In genomic region chr12:47383225-47383624, GRCm38 (mm10) we compare ENCODE assay signal across 27 mouse cellular contexts.
"Had no signal": no experiment of that assay in that cellular context is flagged by ENCODE, and none has a peak within 500 bp of the region (broad histone marks: within the 10 kb centered on the region; RNA-seq: fewer than 3 reads in every experiment).

No protein-coding gene starts in this region.

- H3K9ac ChIP-seq: heart, embryonic 13.5 days; heart, embryonic 15.5 days; hindbrain, embryonic 13.5 days; hindbrain, embryonic 15.5 days; kidney, embryonic 15.5 days; limb, embryonic 13.5 days; limb, embryonic 15.5 days; liver, embryonic 12.5 days; liver, embryonic 14.5 days had no signal

- H3K4me3 ChIP-seq: heart, adult 2 months; heart, embryonic 13.5 days; heart, embryonic 15.5 days; hindbrain, embryonic 13.5 days; hindbrain, embryonic 15.5 days; kidney, embryonic 15.5 days; limb, embryonic 13.5 days; limb, embryonic 15.5 days; liver, embryonic 12.5 days had no signal

- H3K4me1 ChIP-seq: heart, embryonic 13.5 days; heart, embryonic 15.5 days; hindbrain, embryonic 13.5 days; hindbrain, embryonic 15.5 days; kidney, embryonic 15.5 days; limb, embryonic 13.5 days; limb, embryonic 15.5 days; liver, embryonic 12.5 days had no signal

- H3K9me3 ChIP-seq: heart, embryonic 13.5 days; heart, embryonic 15.5 days; hindbrain, embryonic 13.5 days; hindbrain, embryonic 15.5 days; kidney, embryonic 15.5 days; limb, embryonic 13.5 days; limb, embryonic 15.5 days; liver, embryonic 12.5 days had no signal

- H3K4me2 ChIP-seq: heart, embryonic 11.5 days; heart, embryonic 13.5 days; heart, embryonic 15.5 days; hindbrain, embryonic 13.5 days; hindbrain, embryonic 15.5 days; kidney, embryonic 15.5 days; limb, embryonic 13.5 days; limb, embryonic 15.5 days; liver, embryonic 12.5 days had no signal

- ATAC-seq: hindbrain, postnatal 0 days; intestine, embryonic 16.5 days; liver, embryonic 12.5 days had no signal

- H3K27ac ChIP-seq: heart, adult 2 months; heart, embryonic 13.5 days; heart, embryonic 15.5 days; hindbrain, embryonic 13.5 days; hindbrain, embryonic 15.5 days; hindbrain, postnatal 0 days; kidney, embryonic 15.5 days; kidney, postnatal 0 days; limb, embryonic 13.5 days; limb, embryonic 15.5 days; liver, embryonic 12.5 days; liver, embryonic 14.5 days had no signal

- H3K36me3 ChIP-seq: heart, embryonic 13.5 days; heart, embryonic 15.5 days; hindbrain, embryonic 13.5 days; hindbrain, embryonic 15.5 days; kidney, embryonic 15.5 days; limb, embryonic 13.5 days; limb, embryonic 15.5 days; liver, embryonic 12.5 days had no signal

- H3K27me3 ChIP-seq: heart, embryonic 13.5 days; heart, embryonic 15.5 days; hindbrain, embryonic 13.5 days; hindbrain, embryonic 15.5 days; kidney, embryonic 15.5 days; limb, embryonic 13.5 days; limb, embryonic 15.5 days; liver, embryonic 12.5 days had no signal

- DNase-seq: gastrocnemius, postnatal 14 days; gastrocnemius, postnatal 36 days; heart, adult 11 months; heart, adult 2 months; heart, postnatal 14 days; heart, postnatal 36 days; kidney, adult 11 months; kidney, adult 2 months; kidney, adult 9 months; kidney, postnatal 14 days; kidney, postnatal 36 days; layer of hippocampus, adult 9-11 months; layer of hippocampus, postnatal 36 days; left cerebral cortex, postnatal 4 days had no signal
